In genomic region chr9:103038705-103039104, GRCm38 (mm10) we compare ENCODE assay signal across 17 mouse cellular contexts. TPM values are rescaled to one million over a fixed set of nuclear protein-coding genes. Genes with fewer than 3 reads are reported as not detected.
"Had no signal": no experiment of that assay in that cellular context is flagged by ENCODE, and none has a peak within 500 bp of the region (broad histone marks: within the 10 kb centered on the region; RNA-seq: fewer than 3 reads in every experiment).

No protein-coding gene starts in this region.

- ATAC-seq: liver, postnatal 0 days; midbrain, embryonic 13.5 days; midbrain, embryonic 15.5 days had no signal

- H3K4me3 ChIP-seq: lung, embryonic 15.5 days; megakaryocyte, embryonic 14.5 days; midbrain, embryonic 13.5 days; midbrain, embryonic 15.5 days; neural tube, embryonic 12.5 days; stomach, embryonic 15.5 days had no signal

- H3K27me3 ChIP-seq: lung, embryonic 15.5 days; midbrain, embryonic 13.5 days; midbrain, embryonic 15.5 days; neural tube, embryonic 12.5 days; stomach, embryonic 15.5 days had no signal

- H3K4me1 ChIP-seq: midbrain, embryonic 13.5 days; midbrain, embryonic 15.5 days; neural tube, embryonic 12.5 days; stomach, embryonic 15.5 days had no signal

- H3K9ac ChIP-seq: liver, postnatal 0 days; lung, embryonic 15.5 days; midbrain, embryonic 13.5 days; midbrain, embryonic 15.5 days; neural tube, embryonic 12.5 days; stomach, embryonic 15.5 days had no signal

- H3K27ac ChIP-seq: lung, embryonic 15.5 days; macrophage; midbrain, embryonic 13.5 days; midbrain, embryonic 15.5 days; neural tube, embryonic 12.5 days; stomach, embryonic 15.5 days; stomach, postnatal 0 days had no signal

- DNase-seq: liver, postnatal 0 days; lung, adult 2 months; right cerebral cortex, postnatal 14 days; thymus, adult 2 months; thymus, postnatal 25 days; thymus, postnatal 4 days had no signal

- H3K4me2 ChIP-seq: lung, embryonic 15.5 days; midbrain, embryonic 11.5 days; midbrain, embryonic 13.5 days; midbrain, embryonic 15.5 days; neural tube, embryonic 12.5 days; stomach, embryonic 15.5 days had no signal

- H3K36me3 ChIP-seq: midbrain, embryonic 13.5 days; midbrain, embryonic 15.5 days; neural tube, embryonic 12.5 days; stomach, embryonic 15.5 days had no signal

- H3K9me3 ChIP-seq: lung, embryonic 15.5 days; midbrain, embryonic 13.5 days; midbrain, embryonic 15.5 days; stomach, embryonic 15.5 days had no signal

RNA-seq across cellular contexts. Expression of gene Slco2a1, which starts 50.2 kb away (rescaled TPM):
- total RNA-seq: monocyte, adult 5-6 weeks; neutrophil, adult 5-6 weeks had no signal
- polyA plus RNA-seq: macrophage had no signal
